Comparison of ENCODE assay signal across 8 mouse cellular contexts in genomic region chr8:94011076-94012012, GRCm38 (mm10). TPM values are rescaled to one million over a fixed set of nuclear protein-coding genes. Genes with fewer than 3 reads are reported as not detected.
A peak's percentile ranks its signal among the peaks of the same experiment; 100 is the strongest.
DNase-seq lines count a peak whose midpoint lies in the region; ATAC-seq lines count a peak whose summit lies in the region.

No protein-coding gene starts in this region.

- intact Hi-C loops in left cerebral cortex, postnatal 10 days (cut with DNase I): no loop called here

- H3K36me3 ChIP-seq in embryonic facial prominence, embryonic 15.5 days: 0 out of 2 replicates have a peak, but pooled peaks cover 3% of the 10 kb centered on the region
- H3K36me3 ChIP-seq in intestine, embryonic 14.5 days (ENCODE audit: control insufficient read depth, insufficient read depth, low read length): peaks cover 10% of the 10 kb centered on the region
- peaks cover 17% of the 10 kb centered on the region for H3K36me3 ChIP-seq in liver, embryonic 15.5 days (replicated peaks)
- H3K36me3 ChIP-seq in splenic B cell, adult 2 months (ENCODE audit: control insufficient read depth, insufficient read depth, low read length, poor library complexity, severe bottlenecking): no peaks in the 10 kb centered on the region

- H3K9me3 ChIP-seq in embryonic facial prominence, embryonic 15.5 days (replicated peaks): no peaks in the 10 kb centered on the region
- H3K9me3 ChIP-seq in intestine, embryonic 14.5 days (ENCODE audit: control insufficient read depth, low read length): no peaks in the 10 kb centered on the region
- no peaks in the 10 kb centered on the region for H3K9me3 ChIP-seq in liver, embryonic 15.5 days (replicated peaks)

- H3K27ac ChIP-seq in embryonic facial prominence, embryonic 15.5 days (replicated peaks): peak overlapping the region; percentile 92
- peak overlapping the region; percentile 81 for H3K27ac ChIP-seq in intestine, embryonic 14.5 days (ENCODE audit: low read depth)
- peak overlapping the region; percentile 97 for H3K27ac ChIP-seq in liver, embryonic 15.5 days (replicated peaks)

- H3K4me3 ChIP-seq in embryonic facial prominence, embryonic 15.5 days (replicated peaks): peak overlapping the region; percentile 95
- H3K4me3 ChIP-seq in intestine, embryonic 14.5 days (ENCODE audit: low read depth, low read length): peak overlapping the region; percentile 85
- H3K4me3 ChIP-seq in liver, embryonic 15.5 days (replicated peaks): peak overlapping the region; percentile 88

- peaks cover 20% of the 10 kb centered on the region for H3K4me1 ChIP-seq in embryonic facial prominence, embryonic 15.5 days
- H3K4me1 ChIP-seq in intestine, embryonic 14.5 days (replicated peaks; ENCODE audit: control insufficient read depth, insufficient read depth, low read length): peaks cover 16% of the 10 kb centered on the region; the same call in 1 of the 2 replicates
- H3K4me1 ChIP-seq in liver, embryonic 15.5 days (replicated peaks): peaks cover 52% of the 10 kb centered on the region

- WGBS in embryonic facial prominence, embryonic 15.5 days: 3% methylated on average over 48 of the region's 48 CpGs
- 3% methylated on average over 48 of the region's 48 CpGs for WGBS in intestine, embryonic 14.5 days
- WGBS in liver, embryonic 15.5 days (ENCODE audit: insufficient replicate concordance): under 1% methylated on average over 48 of the region's 48 CpGs

- H3K9ac ChIP-seq in embryonic facial prominence, embryonic 15.5 days: peak overlapping the region; percentile 94
- peak overlapping the region; percentile 79 for H3K9ac ChIP-seq in intestine, embryonic 14.5 days (ENCODE audit: low read length)
- peak overlapping the region; percentile 98 for H3K9ac ChIP-seq in liver, embryonic 15.5 days

- peak overlapping the region; percentile 82 for H3K4me2 ChIP-seq in embryonic facial prominence, embryonic 15.5 days (replicated peaks)
- peak overlapping the region; percentile 63 for H3K4me2 ChIP-seq in intestine, embryonic 14.5 days (ENCODE audit: low read length)
- peak overlapping the region; percentile 98 for H3K4me2 ChIP-seq in liver, embryonic 15.5 days

- no peak for ATAC-seq in embryonic facial prominence, embryonic 15.5 days (ENCODE audit: insufficient number of reproducible peaks, low FRiP score, low TSS enrichment, low read depth)
- ATAC-seq in intestine, embryonic 14.5 days (replicated peaks; ENCODE audit: low FRiP score, low TSS enrichment, low read depth): no peak
- ATAC-seq in liver, embryonic 15.5 days (ENCODE audit: insufficient read depth): peak; percentile 13; the same call in 1 of the 2 replicates
- ATAC-seq in cerebellum, adult (ENCODE audit: insufficient number of reproducible peaks, low FRiP score, low TSS enrichment): no peak

- peak; percentile 7 for DNase-seq in thymus, postnatal 4 days
- DNase-seq in thymus, postnatal 0 days (ENCODE audit: low spot score): no peak
- DNase-seq in intestine, embryonic 14.5 days (ENCODE audit: low spot score): peak; percentile 54
- DNase-seq in splenic B cell, adult 2 months (ENCODE audit: low read depth, low spot score): peak; percentile 30
- DNase-seq in left cerebral cortex, postnatal 10 days (ENCODE audit: extremely low spot score in 1 of 2, low spot score in 2 of 2): no peak

- H3K27me3 ChIP-seq in embryonic facial prominence, embryonic 15.5 days: no peaks in the 10 kb centered on the region
- no peaks in the 10 kb centered on the region for H3K27me3 ChIP-seq in intestine, embryonic 14.5 days (replicated peaks; ENCODE audit: control insufficient read depth, insufficient read depth, low read length)
- H3K27me3 ChIP-seq in liver, embryonic 15.5 days: no peaks in the 10 kb centered on the region
- no peaks in the 10 kb centered on the region for H3K27me3 ChIP-seq in splenic B cell, adult 2 months (ENCODE audit: control insufficient read depth, insufficient read depth, low read length, poor library complexity, severe bottlenecking)

RNA-seq across cellular contexts. Expression of gene Amfr, which starts 1.3 kb away (rescaled TPM):
- polyA plus RNA-seq in thymus, postnatal 0 days (2015; fragmentation: Nextera tagmentation; extraction: Ambion mirVana): 39.7 and 49.6 TPM in 2 replicates
- polyA plus RNA-seq in embryonic facial prominence, embryonic 15.5 days (2015; fragmentation: Nextera tagmentation; extraction: Ambion mirVana): 49.3 and 49.8 TPM in 2 replicates
- 42.4 and 47.8 TPM in 2 replicates for polyA plus RNA-seq in intestine, embryonic 14.5 days (2014; fragmentation: Nextera tagmentation; extraction: Ambion mirVana)
- polyA plus RNA-seq in liver, embryonic 15.5 days (2015; fragmentation: Nextera tagmentation; extraction: Ambion mirVana): 52.2 and 59.4 TPM in 2 replicates
- total RNA-seq in left cerebral cortex, postnatal 10 days (2021): 100 to 1,000 TPM; 129 to 132 TPM

RNA-seq across cellular contexts. Expression of gene Nudt21, which starts 25.5 kb away (rescaled TPM):
- 183 and 192 TPM in 2 replicates for polyA plus RNA-seq in thymus, postnatal 0 days (2015; fragmentation: Nextera tagmentation; extraction: Ambion mirVana)
- polyA plus RNA-seq in embryonic facial prominence, embryonic 15.5 days (2015; fragmentation: Nextera tagmentation; extraction: Ambion mirVana): 95.0 and 103 TPM in 2 replicates
- 128 and 141 TPM in 2 replicates for polyA plus RNA-seq in intestine, embryonic 14.5 days (2014; fragmentation: Nextera tagmentation; extraction: Ambion mirVana)
- 70.5 and 74.4 TPM in 2 replicates for polyA plus RNA-seq in liver, embryonic 15.5 days (2015; fragmentation: Nextera tagmentation; extraction: Ambion mirVana)
- 10 to 100 TPM; 66.4 to 75.8 TPM for total RNA-seq in left cerebral cortex, postnatal 10 days (2021)

RNA-seq across cellular contexts. Expression of gene Ogfod1, which starts 25.7 kb away (rescaled TPM):
- polyA plus RNA-seq in thymus, postnatal 0 days (2015; fragmentation: Nextera tagmentation; extraction: Ambion mirVana): 8.2 and 10.2 TPM in 2 replicates
- polyA plus RNA-seq in embryonic facial prominence, embryonic 15.5 days (2015; fragmentation: Nextera tagmentation; extraction: Ambion mirVana): 12.4 and 16.1 TPM in 2 replicates
- polyA plus RNA-seq in intestine, embryonic 14.5 days (2014; fragmentation: Nextera tagmentation; extraction: Ambion mirVana): 13.4 and 17.1 TPM in 2 replicates
- polyA plus RNA-seq in liver, embryonic 15.5 days (2015; fragmentation: Nextera tagmentation; extraction: Ambion mirVana): 4.2 and 4.9 TPM in 2 replicates
- total RNA-seq in left cerebral cortex, postnatal 10 days (2021): 10 to 100 TPM; 36.7 to 38.1 TPM

Comparison
In these comparisons a context has a peak if more than half of its experiments do, and no peak if none do; other contexts are left out.
1. DNase-seq: peak in thymus, postnatal 4 days (single experiment), intestine, embryonic 14.5 days (single experiment) and splenic B cell, adult 2 months (single experiment); none in thymus, postnatal 0 days (single experiment) and left cerebral cortex, postnatal 10 days (0 of 2).
2. Peak in every context shown above with its lines, with median percentiles within 50 percentile points of each other: H3K27ac ChIP-seq, H3K4me2 ChIP-seq, H3K4me3 ChIP-seq and H3K9ac ChIP-seq.